Mouse (Mus musculus) liver, postnatal 0 days (tissue): Measurements from ENCODE around the gene C2cd3.

Experiments
- CTCF ChIP-seq: sonication (generic); IDR thresholded peaks from 2 replicates; pipeline ENCODE4 v1.5.1; 2016; ENCODE audit warnings: antibody characterized with exemption, low read depth
- EP300 ChIP-seq: IDR thresholded peaks from 2 replicates; pipeline ENCODE4 v1.6.1; 2016; ENCODE audit warnings: antibody characterized with exemption, low read depth, mild to moderate bottlenecking

DNA sequence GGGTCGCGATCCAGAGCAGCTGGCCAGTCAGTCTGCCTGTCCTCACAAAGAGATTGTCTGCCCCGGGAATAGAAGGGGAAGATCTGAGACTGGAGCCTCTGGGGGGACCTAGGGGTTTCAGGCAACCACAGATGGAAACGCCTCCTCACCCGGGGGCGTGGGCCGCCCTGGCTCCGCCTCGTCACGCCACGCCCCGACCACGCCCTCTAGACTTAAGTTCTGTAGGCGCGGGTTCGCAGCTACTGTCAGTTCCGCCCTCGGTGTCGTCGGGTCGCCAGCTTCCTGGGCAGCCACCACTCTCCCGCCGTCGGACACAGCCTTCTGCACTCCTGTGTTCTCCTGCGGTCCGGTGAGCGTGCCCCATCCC, 121.1 kb downstream of the C2cd3 start, which contains the start of gene Ucp2:
- TF ChIP-seq CTCF (no peak), EP300 (no peak)
